Mouse (Mus musculus) stomach, postnatal 0 days (tissue): ENCODE results near the gene Ifitm6.

Experiments used
- CTCF ChIP-seq: IDR thresholded peaks from 2 replicates; pipeline ENCODE4 v1.5.1; 2016; ENCODE audit warnings: antibody characterized with exemption, low read depth, mild to moderate bottlenecking, moderate library complexity
- EP300 ChIP-seq: optimal IDR thresholded peaks from 2 replicates; pipeline ENCODE3; 2016; ENCODE audit warnings: antibody characterized with exemption

DNA sequence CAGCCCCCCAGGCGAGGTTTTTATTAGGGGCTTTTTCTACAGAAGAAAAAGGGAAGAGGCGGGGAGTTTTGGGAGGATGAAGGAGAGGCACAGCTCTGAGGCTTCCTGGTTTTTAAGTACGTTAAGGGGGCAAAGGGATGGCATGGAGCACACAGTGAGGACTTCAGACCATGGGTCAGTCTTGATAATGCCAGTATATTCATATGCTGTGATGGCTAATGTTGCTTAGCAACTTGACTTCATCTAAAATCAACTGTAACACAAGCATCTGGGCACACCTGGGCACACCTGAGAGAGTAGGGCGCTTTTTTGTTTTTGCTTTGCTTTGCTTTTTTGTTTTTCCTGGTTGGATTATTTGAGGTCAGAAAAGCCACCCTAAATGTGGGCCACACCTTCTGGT is 50.8 kb downstream of the Ifitm6 start, which contains the start of gene Ifitm1:
- TF ChIP-seq CTCF (no peak), EP300 (no peak)
